ENCODE assay signal across 14 mouse cellular contexts in the genomic region with DNA sequence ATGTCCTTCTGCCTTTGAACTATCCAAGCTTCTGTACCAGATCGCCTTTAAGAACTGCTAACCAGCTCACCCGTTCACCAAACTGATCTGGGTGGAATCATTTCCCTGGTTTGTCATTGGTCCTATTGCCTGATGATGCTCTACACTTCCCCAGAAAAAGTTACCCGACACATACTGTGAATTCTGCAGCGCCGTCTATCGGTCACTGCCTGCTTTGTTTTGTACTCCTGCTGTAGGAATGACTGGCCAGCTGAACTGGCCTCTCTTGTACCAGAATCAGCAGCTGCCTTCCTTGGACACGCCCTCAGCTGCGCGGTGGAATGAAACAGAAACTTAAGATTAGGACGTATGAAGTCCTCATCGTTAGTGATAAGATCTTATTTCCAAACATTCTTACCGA.
DNase-seq lines count a peak whose midpoint lies in the region; ATAC-seq and TF ChIP-seq lines count a peak whose summit lies in the region.
"Had no signal": no experiment of that assay in that cellular context is flagged by ENCODE, and none has a peak within 500 bp of the region (broad histone marks: within the 10 kb centered on the region; RNA-seq: fewer than 3 reads in every experiment).

No protein-coding gene starts in this region.

- no peaks in the 10 kb centered on the region for H3K9me3 ChIP-seq in kidney, embryonic 16.5 days (ENCODE audit: low read length)
- no peaks in the 10 kb centered on the region for H3K9me3 ChIP-seq in embryonic facial prominence, embryonic 14.5 days (ENCODE audit: control insufficient read depth, low read length)
- H3K9me3 ChIP-seq: limb, embryonic 10.5 days; liver, embryonic 15.5 days had no signal

- peak; percentile 27 for DNase-seq in embryo, embryonic 10 days (ENCODE audit: low spot score)
- DNase-seq in embryo, embryonic 9.5 days (ENCODE audit: extremely low spot score): no peak
- DNase-seq in kidney, adult 2 months: peak; percentile 2
- DNase-seq in ovary, postnatal 14 days (ENCODE audit: low spot score): peak; percentile 13
- DNase-seq in ovary, postnatal 10 days (ENCODE audit: low spot score): no peak
- peak; percentile 4 for DNase-seq in embryonic facial prominence, embryonic 14.5 days (ENCODE audit: low spot score)
- no peak for DNase-seq in thymus, adult 2 months
- DNase-seq: gastrocnemius, postnatal 36 days; layer of hippocampus, adult 9-11 months had no signal

- WGBS in kidney, adult 2 months: 69% methylated on average over 12 of the region's 12 CpGs
- WGBS in kidney, embryonic 16.5 days: 69% methylated on average over 12 of the region's 12 CpGs
- WGBS in embryonic facial prominence, embryonic 14.5 days: 58% methylated on average over 12 of the region's 12 CpGs
- WGBS in thymus, adult 2 months: 78% methylated on average over 12 of the region's 12 CpGs

- no peak overlapping the region for H3K4me2 ChIP-seq in kidney, embryonic 16.5 days (replicated peaks; ENCODE audit: low read depth, low read length)
- no peak overlapping the region for H3K4me2 ChIP-seq in embryonic facial prominence, embryonic 14.5 days (ENCODE audit: low read depth, low read length)
- H3K4me2 ChIP-seq: liver, embryonic 15.5 days had no signal

- no peak overlapping the region for H3K9ac ChIP-seq in kidney, embryonic 16.5 days (replicated peaks; ENCODE audit: low read length)
- no peak overlapping the region for H3K9ac ChIP-seq in embryonic facial prominence, embryonic 14.5 days (ENCODE audit: low read depth, low read length)
- H3K9ac ChIP-seq: liver, embryonic 15.5 days had no signal

- no peak for ATAC-seq in kidney, embryonic 16.5 days (ENCODE audit: low FRiP score, low TSS enrichment)
- ATAC-seq in embryonic facial prominence, embryonic 14.5 days (ENCODE audit: low read depth): no peak
- ATAC-seq: inflammation-experienced regulatory T-cells, adult 6 months had no signal

- no peak overlapping the region for H3K27ac ChIP-seq in kidney, adult 2 months (ENCODE audit: insufficient read depth, low read depth, low read length)
- no peak overlapping the region for H3K27ac ChIP-seq in kidney, embryonic 16.5 days (ENCODE audit: low read length)
- no peak overlapping the region for H3K27ac ChIP-seq in embryonic facial prominence, embryonic 14.5 days (replicated peaks; ENCODE audit: low read depth, low read length)
- no peak overlapping the region for H3K27ac ChIP-seq in thymus, adult 2 months (ENCODE audit: control insufficient read depth, insufficient read depth, low read length)
- H3K27ac ChIP-seq: limb, embryonic 10.5 days; liver, embryonic 15.5 days had no signal

- no peaks in the 10 kb centered on the region for H3K36me3 ChIP-seq in kidney, adult 2 months (ENCODE audit: control insufficient read depth, insufficient read depth, low read length)
- H3K36me3 ChIP-seq in kidney, embryonic 16.5 days (ENCODE audit: insufficient read depth, low read length): no peaks in the 10 kb centered on the region
- H3K36me3 ChIP-seq in embryonic facial prominence, embryonic 14.5 days (ENCODE audit: control insufficient read depth, insufficient read depth, low read length): no peaks in the 10 kb centered on the region
- H3K36me3 ChIP-seq in thymus, adult 2 months (ENCODE audit: control insufficient read depth, insufficient read depth, low read length): no peaks in the 10 kb centered on the region
- H3K36me3 ChIP-seq: G1E; limb, embryonic 10.5 days; liver, embryonic 15.5 days had no signal

- H3K4me3 ChIP-seq in kidney, adult 2 months (ENCODE audit: insufficient read depth, low read depth, low read length): no peak overlapping the region
- no peak overlapping the region for H3K4me3 ChIP-seq in kidney, embryonic 16.5 days (ENCODE audit: low read length)
- H3K4me3 ChIP-seq in embryonic facial prominence, embryonic 14.5 days (ENCODE audit: low read depth, low read length): no peak overlapping the region
- no peak overlapping the region for H3K4me3 ChIP-seq in thymus, adult 2 months (ENCODE audit: control insufficient read depth, insufficient read depth, low read length)
- H3K4me3 ChIP-seq: limb, embryonic 10.5 days; liver, embryonic 15.5 days had no signal

- TF ChIP-seq POLR2A in kidney, adult 2 months (IDR thresholded peaks at IDR 0.05; ENCODE audit: low read depth, low read length): no peak
- no peak for TF ChIP-seq POLR2A in thymus, adult 2 months (IDR thresholded peaks at IDR 0.05; ENCODE audit: control insufficient read depth, extremely low read depth, insufficient read depth, low read length, poor library complexity)

- no peaks in the 10 kb centered on the region for H3K27me3 ChIP-seq in kidney, adult 2 months (replicated peaks; ENCODE audit: control insufficient read depth, insufficient read depth, low read length)
- no peaks in the 10 kb centered on the region for H3K27me3 ChIP-seq in kidney, embryonic 16.5 days (ENCODE audit: insufficient read depth, low read length)
- H3K27me3 ChIP-seq in embryonic facial prominence, embryonic 14.5 days (replicated peaks; ENCODE audit: control insufficient read depth, insufficient read depth, low read length): no peaks in the 10 kb centered on the region
- H3K27me3 ChIP-seq in thymus, adult 2 months (ENCODE audit: control insufficient read depth, insufficient read depth, low read length): no peaks in the 10 kb centered on the region
- H3K27me3 ChIP-seq: liver, embryonic 15.5 days had no signal

- H3K4me1 ChIP-seq in kidney, adult 2 months (ENCODE audit: control insufficient read depth, insufficient read depth, low read length): no peaks in the 10 kb centered on the region
- no peaks in the 10 kb centered on the region for H3K4me1 ChIP-seq in kidney, embryonic 16.5 days (ENCODE audit: insufficient read depth, low read length)
- H3K4me1 ChIP-seq in embryonic facial prominence, embryonic 14.5 days (ENCODE audit: control insufficient read depth, insufficient read depth, low read length): no peaks in the 10 kb centered on the region
- no peaks in the 10 kb centered on the region for H3K4me1 ChIP-seq in thymus, adult 2 months (replicated peaks; ENCODE audit: control insufficient read depth, insufficient read depth, low read length)
- H3K4me1 ChIP-seq: limb, embryonic 10.5 days; liver, embryonic 15.5 days had no signal

- TF ChIP-seq CTCF in kidney, adult 2 months (conservative IDR thresholded peaks at IDR 0.05; ENCODE audit: insufficient read depth, insufficient read length, low read depth, low read length): no peak
- no peak for TF ChIP-seq CTCF in thymus, adult 2 months (IDR thresholded peaks at IDR 0.05; ENCODE audit: borderline replicate concordance, control insufficient read depth, extremely low read depth, insufficient read depth, low read length, poor library complexity)

Comparison
In these comparisons a context has a peak if more than half of its experiments do, and no peak if none do; other contexts are left out.
1. DNase-seq: peak in embryo, embryonic 10 days (single experiment), kidney, adult 2 months (single experiment), ovary, postnatal 14 days (single experiment) and embryonic facial prominence, embryonic 14.5 days (single experiment); none in embryo, embryonic 9.5 days (single experiment), ovary, postnatal 10 days (single experiment) and thymus, adult 2 months (single experiment).